21 mouse cellular contexts compared by ENCODE assay signal in the genomic region with DNA sequence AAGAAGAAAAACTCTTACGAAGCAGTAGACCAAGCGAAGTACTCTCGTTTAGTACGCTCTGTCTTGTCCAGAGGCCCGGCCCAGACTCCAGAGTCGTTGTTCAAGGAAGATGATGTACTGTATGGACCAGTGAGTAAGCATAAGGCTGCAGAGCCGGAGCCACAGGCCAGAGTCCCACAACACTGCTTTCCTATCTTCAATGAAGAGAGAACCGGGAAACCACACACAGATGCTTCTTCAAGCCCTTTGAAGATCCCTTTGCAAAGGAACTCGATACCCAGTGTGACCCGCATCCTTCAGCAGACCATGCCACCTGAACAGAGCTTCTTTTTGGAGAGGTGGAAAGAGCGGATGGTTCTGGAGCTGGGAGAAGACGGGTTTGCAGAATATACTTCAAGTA. TPM values are rescaled to one million over a fixed set of nuclear protein-coding genes. Genes with fewer than 3 reads are reported as not detected.
DNase-seq lines count a peak whose midpoint lies in the region; ATAC-seq lines count a peak whose summit lies in the region.
"Had no signal": no experiment of that assay in that cellular context is flagged by ENCODE, and none has a peak within 500 bp of the region (broad histone marks: within the 10 kb centered on the region; RNA-seq: fewer than 3 reads in every experiment).

No protein-coding gene starts in this region.

- H3K27ac ChIP-seq in lung, embryonic 16.5 days (ENCODE audit: low read length): no peak overlapping the region
- H3K27ac ChIP-seq in liver, embryonic 16.5 days (ENCODE audit: low read length): no peak overlapping the region
- H3K27ac ChIP-seq: hindbrain, postnatal 0 days; layer of hippocampus, adult 2 months; left cerebral cortex, adult 2 months; limb, embryonic 12.5 days had no signal

- no peak for DNase-seq in lung, adult 18-20 months
- DNase-seq in MEL-GATA-1-ER (ENCODE audit: extremely low read depth, low read depth): peak; percentile 65
- DNase-seq in right cerebral cortex, postnatal 25 days: no peak
- DNase-seq in embryo, embryonic 9.5 days (ENCODE audit: extremely low spot score): no peak
- DNase-seq: adrenal gland, postnatal 14 days; cerebellum, adult 2 months; gastrocnemius, adult 2 months; heart, postnatal 14 days; lung, postnatal 36 days; midbrain, embryonic 14.5 days; right cerebral cortex, adult 18-20 months had no signal

- peaks cover 70% of the 10 kb centered on the region for H3K4me1 ChIP-seq in erythroblast, embryonic 14.5 days (ENCODE audit: control insufficient read depth)
- peaks cover 35% of the 10 kb centered on the region for H3K4me1 ChIP-seq in lung, embryonic 16.5 days (replicated peaks; ENCODE audit: control insufficient read depth, insufficient read depth, low read length)
- H3K4me1 ChIP-seq in liver, embryonic 16.5 days (ENCODE audit: control insufficient read depth, low read depth, low read length): peaks cover 28% of the 10 kb centered on the region

- H3K27me3 ChIP-seq in erythroblast, embryonic 14.5 days (ENCODE audit: control insufficient read depth): no peaks in the 10 kb centered on the region
- no peaks in the 10 kb centered on the region for H3K27me3 ChIP-seq in lung, embryonic 16.5 days (ENCODE audit: control insufficient read depth, insufficient read depth, low read depth, low read length)
- H3K27me3 ChIP-seq in liver, embryonic 16.5 days (ENCODE audit: control insufficient read depth, insufficient read depth, low read depth, low read length): no peaks in the 10 kb centered on the region
- H3K27me3 ChIP-seq: limb, embryonic 12.5 days had no signal

- peaks cover 48% of the 10 kb centered on the region for H3K36me3 ChIP-seq in erythroblast, embryonic 14.5 days (ENCODE audit: control insufficient read depth)
- H3K36me3 ChIP-seq in lung, embryonic 16.5 days (ENCODE audit: control insufficient read depth, insufficient read depth, low read length): peaks cover 3% of the 10 kb centered on the region
- peaks cover under 1% of the 10 kb centered on the region; the same call in 1 of the 2 replicates for H3K36me3 ChIP-seq in liver, embryonic 16.5 days (ENCODE audit: control insufficient read depth, insufficient read depth)

- no peak overlapping the region for H3K4me2 ChIP-seq in lung, embryonic 16.5 days (ENCODE audit: low read depth, low read length)
- 0 out of 2 replicates have a peak overlapping the region, but pooled peaks have one; percentile 4 for H3K4me2 ChIP-seq in liver, embryonic 16.5 days (ENCODE audit: low read depth, low read length)

- 85% methylated on average over 12 of the region's 12 CpGs for whole genome bisulfite sequencing in lung, embryonic 16.5 days
- 73% methylated on average over 12 of the region's 12 CpGs for WGBS in liver, embryonic 16.5 days (ENCODE audit: insufficient replicate concordance)

- peak overlapping the region; percentile 21; the same call in 1 of the 2 replicates for H3K9ac ChIP-seq in lung, embryonic 16.5 days (ENCODE audit: low read length)
- H3K9ac ChIP-seq in liver, embryonic 16.5 days (ENCODE audit: low read depth, low read length): no peak overlapping the region

- H3K4me3 ChIP-seq in erythroblast, embryonic 14.5 days (replicated peaks): peak overlapping the region; percentile 30
- no peak overlapping the region for H3K4me3 ChIP-seq in lung, embryonic 16.5 days (ENCODE audit: low read length)
- no peak overlapping the region for H3K4me3 ChIP-seq in liver, embryonic 16.5 days (ENCODE audit: low read depth, low read length)
- H3K4me3 ChIP-seq: gastrocnemius, adult 2 months; left cerebral cortex, adult 2 months had no signal

- ATAC-seq in erythroblast, adult 5-6 weeks (replicated peaks; ENCODE audit: low FRiP score, poor library complexity, severe bottlenecking): no peak
- ATAC-seq in lung, embryonic 16.5 days (ENCODE audit: low read depth): no peak
- no peak for ATAC-seq in liver, embryonic 16.5 days (ENCODE audit: low read depth)
- ATAC-seq: forebrain, embryonic 16.5 days; hindbrain, postnatal 0 days had no signal

- no peaks in the 10 kb centered on the region for H3K9me3 ChIP-seq in erythroblast, embryonic 14.5 days (ENCODE audit: control insufficient read depth, low read length)
- no peaks in the 10 kb centered on the region for H3K9me3 ChIP-seq in lung, embryonic 16.5 days (ENCODE audit: control insufficient read depth, low read length)
- no peaks in the 10 kb centered on the region for H3K9me3 ChIP-seq in liver, embryonic 16.5 days (replicated peaks; ENCODE audit: control insufficient read depth, low read length)
- H3K9me3 ChIP-seq: limb, embryonic 12.5 days had no signal

RNA-seq across cellular contexts. Expression of a gene that starts 1.4 kb away (rescaled TPM):
- 0.78 and 0.87 TPM in 2 replicates for polyA plus RNA-seq in erythroblast, embryonic 14.5 days (2012)
- total RNA-seq in erythroblast, adult 5-6 weeks (2015; ENCODE audit: low replicate concordance): 57.5 and 85.5 TPM in 2 replicates
- 58.0 and 74.6 TPM in 2 replicates for total RNA-seq in erythroblast, adult 5-6 weeks (2017; ENCODE audit: low replicate concordance)
- polyA plus RNA-seq in lung, embryonic 16.5 days (2015; fragmentation: Nextera tagmentation; extraction: Ambion mirVana): 101 and 103 TPM in 2 replicates
- 56.5 and 60.5 TPM in 2 replicates for polyA plus RNA-seq in liver, embryonic 16.5 days (2015; fragmentation: Nextera tagmentation; extraction: Ambion mirVana)

RNA-seq across cellular contexts. Expression of a gene that starts 1.6 kb away (rescaled TPM):
- polyA plus RNA-seq in erythroblast, embryonic 14.5 days (2012): 0.10 and 0.16 TPM in 2 replicates
- total RNA-seq in erythroblast, adult 5-6 weeks (2015; ENCODE audit: low replicate concordance): 0.77 and 2.5 TPM in 2 replicates
- 4.6 and 6.1 TPM in 2 replicates for total RNA-seq in erythroblast, adult 5-6 weeks (2017; ENCODE audit: low replicate concordance)
- 21.8 and 22.6 TPM in 2 replicates for polyA plus RNA-seq in lung, embryonic 16.5 days (2015; fragmentation: Nextera tagmentation; extraction: Ambion mirVana)
- polyA plus RNA-seq in liver, embryonic 16.5 days (2015; fragmentation: Nextera tagmentation; extraction: Ambion mirVana): 8.1 and 9.9 TPM in 2 replicates

RNA-seq across cellular contexts. Expression of a gene that starts 59.9 kb away (rescaled TPM):
- polyA plus RNA-seq in erythroblast, embryonic 14.5 days (2012): not detected in 2 replicates
- not detected in 2 replicates for total RNA-seq in erythroblast, adult 5-6 weeks (2015; ENCODE audit: low replicate concordance)
- total RNA-seq in erythroblast, adult 5-6 weeks (2017; ENCODE audit: low replicate concordance): not detected in 2 replicates
- 3.7 and 4.1 TPM in 2 replicates for polyA plus RNA-seq in lung, embryonic 16.5 days (2015; fragmentation: Nextera tagmentation; extraction: Ambion mirVana)
- 0.06 TPM in 1 of 2 replicates, not detected in the other for polyA plus RNA-seq in liver, embryonic 16.5 days (2015; fragmentation: Nextera tagmentation; extraction: Ambion mirVana)
- total RNA-seq: adrenal gland, postnatal 14 days; gastrocnemius, adult 2 months; heart, adult 8-10 months; heart, postnatal 14 days; hindbrain, postnatal 0 days had no signal
- polyA plus RNA-seq: cerebellum, adult 2 months; forebrain, embryonic 16.5 days; midbrain, embryonic 14.5 days had no signal

Comparison
In these comparisons a context has a peak if more than half of its experiments do, and no peak if none do; other contexts are left out.
1. RNA of a gene that starts 1.4 kb away (polyA plus RNA-seq): 101 to 103 TPM in lung, embryonic 16.5 days and 56.5 to 60.5 TPM in liver, embryonic 16.5 days; 0.78 to 0.87 TPM in erythroblast, embryonic 14.5 days; every median in the first group is over 10 times any median in the second.